Mouse (Mus musculus) retina, embryonic 14.5 days (tissue): ENCODE results near the gene Fxyd1.

Experiments used
- DNase-seq: peaks from one replicate; pipeline ENCODE4 v3.0.0-alpha.2; 2015; ENCODE audit warnings: low spot score

Fxyd1 gene

GRCm38 (mm10) chr7:31057071-31057470 lies at the start of gene Fxyd1:
TSS of gene Fxyd1 (minus strand) at chr7:31057199.
- no peak for DNase-seq

DNA sequence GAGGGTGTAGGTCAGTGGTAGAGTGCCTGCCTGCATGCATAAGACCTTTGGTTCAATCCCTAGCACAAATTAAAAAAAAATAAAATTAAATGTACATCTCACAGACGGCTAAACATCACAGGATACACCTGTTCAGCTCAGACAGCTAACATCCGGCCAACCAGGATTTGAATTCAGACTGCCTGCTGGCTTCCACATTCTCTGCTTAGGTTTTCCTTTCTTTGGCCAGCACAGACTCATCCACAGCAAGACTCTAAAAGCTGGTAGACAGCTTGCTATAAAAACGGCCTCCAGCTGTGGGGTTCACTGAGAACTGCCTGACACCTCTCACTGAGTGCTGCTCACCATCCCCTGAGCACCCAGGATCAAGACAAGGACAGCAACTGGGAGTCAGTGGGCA lies 49.2 kb upstream of the Fxyd1 start:
- DNase-seq, result no peak

DNA sequence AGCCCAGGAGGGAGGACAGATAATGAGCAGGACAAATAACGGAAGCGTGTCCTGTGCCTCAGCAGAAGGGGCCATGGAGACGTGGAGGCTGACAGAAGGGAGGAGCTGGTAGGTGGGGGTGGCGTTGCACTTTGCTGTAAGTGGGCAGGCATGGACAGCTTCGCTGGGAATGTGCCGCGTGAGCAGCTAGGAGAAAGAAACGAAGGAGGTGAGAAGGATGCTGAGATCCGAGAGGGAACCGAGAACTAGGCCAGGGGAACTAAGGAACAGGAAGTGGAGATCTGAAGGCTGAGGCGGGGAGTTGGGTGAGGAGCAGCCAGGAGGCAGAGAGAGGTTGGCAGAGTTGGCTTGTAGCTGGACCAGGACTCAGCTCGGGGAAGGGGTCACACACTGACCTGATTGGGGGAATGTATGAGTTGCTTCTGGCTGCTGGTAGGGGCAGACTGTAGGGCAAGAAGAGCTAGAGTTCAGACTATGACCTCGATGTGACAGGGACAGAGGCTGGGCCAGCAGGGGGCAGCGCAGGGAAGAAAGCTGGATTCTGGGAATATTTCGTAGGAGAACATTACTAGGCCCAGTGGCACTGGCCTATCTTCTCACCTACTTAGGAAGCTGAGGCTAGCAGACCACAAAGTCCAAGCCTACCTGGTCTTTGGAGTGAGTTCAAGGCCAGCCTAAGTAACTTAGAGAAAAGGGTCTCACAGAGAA lies 48.2 kb upstream of the Fxyd1 start:
- DNase-seq, result peak; percentile 63

DNA sequence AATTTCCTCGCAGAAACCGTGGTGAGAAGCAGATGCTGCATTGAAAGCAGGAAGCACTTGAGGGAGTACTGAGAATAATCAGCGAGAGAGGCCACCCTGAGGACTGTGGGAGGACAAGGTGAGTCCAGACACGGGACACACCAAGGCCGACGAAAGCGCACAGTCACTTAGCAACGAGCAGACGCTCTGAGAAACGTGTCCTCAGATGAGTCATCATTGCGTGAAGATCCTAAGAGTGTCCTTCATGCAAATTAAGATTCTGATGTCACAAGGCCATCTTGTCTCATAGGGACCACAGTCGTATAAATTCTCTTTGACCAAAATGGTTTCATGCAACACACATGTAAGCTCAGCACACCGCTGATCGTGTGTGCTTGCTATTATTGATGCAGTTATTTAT lies 43.8 kb upstream of the Fxyd1 start:
- no peak for DNase-seq

DNA sequence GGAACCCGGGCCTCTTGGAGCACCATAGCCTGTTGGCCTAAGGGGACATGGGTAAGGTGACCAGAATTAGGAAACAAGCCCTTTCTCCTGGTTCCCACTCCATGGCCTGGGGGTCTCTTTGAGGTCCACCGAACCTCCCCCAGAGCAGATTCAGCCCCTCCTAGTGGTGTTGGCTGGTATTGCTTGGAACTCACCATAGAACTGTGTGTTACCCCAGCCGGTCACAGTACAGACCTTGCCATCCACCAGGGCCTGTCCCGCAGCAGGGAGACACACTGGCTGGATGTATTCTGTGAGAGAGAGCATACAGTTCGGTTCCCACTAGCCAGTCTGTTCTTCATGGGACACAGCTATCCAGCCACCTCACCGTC lies 42.6 kb upstream of the Fxyd1 start:
- peak; percentile 21 for DNase-seq

- DNase-seq, result no peak
Observed at GRCm38 (mm10) chr7:31098697-31099611, 42.0 kb upstream of the Fxyd1 start.

- peak; percentile 94 for DNase-seq
Observed at GRCm38 (mm10) chr7:31097583-31098248, 40.7 kb upstream of the Fxyd1 start.

DNA sequence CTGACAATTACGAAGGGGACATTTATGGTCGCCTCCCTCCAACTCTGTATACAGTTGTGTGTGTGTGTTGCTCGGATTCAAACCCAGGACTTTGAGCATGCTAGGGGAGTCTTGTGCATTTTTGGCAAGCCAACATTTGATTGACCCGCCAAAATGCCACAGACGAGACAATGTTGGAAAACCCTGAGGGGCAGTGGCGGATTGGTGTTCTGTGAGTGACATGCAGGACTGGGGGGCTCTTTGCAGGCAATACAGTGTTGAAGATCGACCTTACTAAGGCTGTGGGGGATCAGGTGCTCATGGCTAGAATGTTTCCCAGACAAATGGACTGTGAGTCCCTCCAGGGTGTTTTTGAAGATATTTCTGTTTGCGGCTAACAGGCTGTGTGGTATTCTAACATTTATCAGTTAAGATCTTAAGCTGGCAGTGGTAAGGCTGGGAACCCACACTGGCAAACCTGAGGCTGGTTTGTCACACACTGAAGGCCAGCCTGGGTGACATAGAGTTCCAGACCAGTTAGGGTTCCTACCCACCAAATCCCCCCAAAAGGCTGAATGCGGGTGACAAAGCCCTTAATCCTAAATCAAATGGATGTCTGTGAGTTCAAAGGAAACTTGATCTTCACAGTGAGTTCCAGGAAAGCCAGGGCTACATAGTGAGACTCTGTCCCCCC lies 40.0 kb upstream of the Fxyd1 start:
- no peak for DNase-seq

DNA sequence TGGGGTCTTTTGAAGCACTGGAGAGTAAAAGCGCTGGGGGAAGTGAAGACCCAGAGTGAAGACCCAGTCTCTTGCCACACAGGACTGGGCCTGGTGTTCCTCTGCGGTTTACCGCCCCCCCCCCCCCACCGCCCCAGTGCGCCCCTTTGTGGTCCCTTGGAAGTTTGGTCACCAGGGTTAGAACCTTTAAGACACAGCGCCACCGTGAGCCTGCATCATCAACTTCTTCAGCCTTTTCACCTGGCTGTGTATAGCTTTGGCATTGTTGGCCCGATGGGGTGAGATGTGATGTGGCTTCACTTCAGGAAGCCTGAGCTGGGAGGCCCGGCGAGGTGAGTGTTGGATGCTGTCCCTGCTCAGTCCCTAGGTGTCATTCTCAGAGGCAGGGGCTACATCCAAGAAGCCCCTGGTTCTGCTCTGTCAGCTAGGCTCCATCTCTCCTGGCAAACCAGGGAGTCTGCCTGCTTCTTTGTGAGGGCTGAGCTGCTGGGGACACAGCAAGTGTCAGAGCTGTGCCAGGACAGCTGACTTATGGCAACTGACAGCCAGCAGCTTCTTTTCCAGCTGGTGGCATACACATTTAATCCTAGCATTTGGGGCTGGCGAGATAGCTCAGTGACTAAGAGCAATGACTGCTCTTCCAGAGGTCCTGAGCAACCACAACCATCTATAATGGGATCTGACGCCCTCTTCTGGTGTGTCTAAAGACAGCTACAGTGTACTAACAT lies 37.9 kb upstream of the Fxyd1 start:
- DNase-seq, result no peak

GRCm38 (mm10) chr7:31089721-31090120 lies 32.7 kb upstream of the Fxyd1 start:
- no peak for DNase-seq

DNA sequence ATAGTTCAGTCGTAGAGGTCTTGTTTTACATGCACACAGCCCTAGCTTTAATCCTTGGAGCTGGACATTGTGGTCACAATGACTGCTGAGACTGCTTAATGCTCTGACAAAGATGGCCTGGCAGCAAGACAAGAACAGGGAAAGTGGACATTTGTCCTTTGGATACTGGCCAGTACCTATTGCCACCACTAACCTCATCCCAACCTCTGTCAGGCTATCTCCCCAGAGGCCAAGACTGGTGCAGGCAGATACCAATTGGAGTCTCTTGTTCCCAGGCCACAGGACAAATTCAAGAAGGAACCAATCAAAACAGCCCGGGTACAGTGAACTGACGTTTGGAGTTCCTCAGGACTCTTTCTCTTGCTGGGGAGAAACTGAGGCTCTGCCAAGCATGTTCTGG lies 31.2 kb upstream of the Fxyd1 start:
- DNase-seq, result no peak

DNA sequence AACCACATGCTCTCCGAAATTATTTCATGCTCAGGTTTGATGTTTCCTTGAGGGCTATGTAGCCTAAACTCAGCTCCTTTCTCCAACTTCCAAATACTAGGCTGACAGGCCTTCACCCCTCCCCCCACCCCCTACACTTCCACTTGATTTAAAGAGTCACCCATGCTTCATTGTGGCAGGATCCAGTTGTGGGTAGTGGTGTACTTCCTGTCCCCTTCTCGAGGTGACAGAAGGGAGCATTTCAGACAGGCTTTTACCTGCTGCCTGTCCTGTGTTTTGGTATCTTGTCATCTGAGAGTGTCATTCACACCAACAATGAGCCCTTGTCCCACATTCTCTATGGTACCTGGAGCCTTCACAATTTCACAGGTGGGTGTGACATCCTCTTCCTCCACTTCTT lies 30.3 kb upstream of the Fxyd1 start:
- no peak for DNase-seq

DNA sequence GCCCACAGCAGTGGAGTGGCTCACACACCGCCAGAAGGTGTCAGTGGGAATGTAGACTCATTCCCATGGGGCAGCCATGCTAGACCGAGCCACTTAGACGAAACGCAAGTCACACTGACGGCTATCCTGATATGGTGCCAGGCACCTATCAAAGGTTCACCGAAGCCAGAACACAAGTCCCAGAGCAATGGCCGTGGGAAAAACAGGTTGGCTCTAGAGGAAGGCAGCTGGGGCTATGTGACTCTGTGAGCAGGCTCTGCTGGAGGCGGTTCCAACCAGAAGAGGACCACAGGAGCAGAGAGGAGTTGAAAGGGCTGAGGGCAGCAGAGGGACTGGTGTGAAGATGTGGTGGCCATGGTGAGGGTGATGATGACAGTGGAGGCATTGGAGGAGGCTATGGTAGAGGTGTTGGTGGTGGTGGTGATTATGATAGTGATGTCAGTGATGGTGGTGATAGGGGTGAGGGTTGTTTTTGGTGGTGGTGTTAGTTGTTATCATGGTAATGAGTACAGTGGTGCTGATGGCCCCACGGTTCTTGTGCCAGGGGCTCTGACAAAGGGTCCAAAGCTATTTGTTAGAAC lies 29.3 kb upstream of the Fxyd1 start:
- no peak for DNase-seq

DNA sequence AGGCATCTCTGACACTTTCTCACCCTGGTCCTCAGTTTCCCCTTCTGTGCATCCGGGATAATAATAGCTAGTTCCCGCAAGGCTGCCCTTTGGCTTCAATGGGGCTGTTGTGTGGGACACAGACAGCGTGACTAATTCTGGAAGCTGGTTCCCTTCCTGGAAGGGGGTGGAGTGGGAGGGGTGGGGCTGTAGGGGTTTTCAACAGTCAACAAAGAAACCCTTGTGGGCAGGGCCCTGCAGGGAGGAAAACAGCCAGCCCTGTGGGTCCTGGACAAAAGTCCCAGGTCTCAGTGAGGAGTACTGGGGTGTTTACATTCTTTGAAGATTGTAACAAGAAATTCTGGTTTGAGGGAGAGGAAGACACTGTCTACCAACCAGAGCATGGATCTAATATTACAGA lies 28.2 kb upstream of the Fxyd1 start:
- DNase-seq, result no peak

DNA sequence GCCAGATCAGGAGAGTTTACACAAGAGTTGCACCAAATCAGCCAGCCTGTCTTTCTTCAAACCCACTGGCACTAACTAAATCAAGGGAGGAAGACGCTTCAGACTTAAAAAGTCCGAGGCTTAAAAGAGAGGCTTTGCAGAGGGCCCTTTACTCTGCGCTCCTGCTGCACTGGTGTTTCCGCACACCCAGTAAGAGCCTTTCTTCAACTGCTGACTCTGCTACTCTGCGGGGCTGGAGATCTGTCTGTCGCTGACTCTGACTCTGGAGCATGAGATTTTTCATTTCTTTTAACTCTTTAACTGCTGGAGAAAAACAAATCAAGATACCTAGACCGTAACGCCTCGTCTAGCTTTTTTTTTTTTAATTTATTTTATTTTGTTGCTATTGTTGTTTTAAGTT lies 27.1 kb upstream of the Fxyd1 start:
- DNase-seq, result no peak

DNA sequence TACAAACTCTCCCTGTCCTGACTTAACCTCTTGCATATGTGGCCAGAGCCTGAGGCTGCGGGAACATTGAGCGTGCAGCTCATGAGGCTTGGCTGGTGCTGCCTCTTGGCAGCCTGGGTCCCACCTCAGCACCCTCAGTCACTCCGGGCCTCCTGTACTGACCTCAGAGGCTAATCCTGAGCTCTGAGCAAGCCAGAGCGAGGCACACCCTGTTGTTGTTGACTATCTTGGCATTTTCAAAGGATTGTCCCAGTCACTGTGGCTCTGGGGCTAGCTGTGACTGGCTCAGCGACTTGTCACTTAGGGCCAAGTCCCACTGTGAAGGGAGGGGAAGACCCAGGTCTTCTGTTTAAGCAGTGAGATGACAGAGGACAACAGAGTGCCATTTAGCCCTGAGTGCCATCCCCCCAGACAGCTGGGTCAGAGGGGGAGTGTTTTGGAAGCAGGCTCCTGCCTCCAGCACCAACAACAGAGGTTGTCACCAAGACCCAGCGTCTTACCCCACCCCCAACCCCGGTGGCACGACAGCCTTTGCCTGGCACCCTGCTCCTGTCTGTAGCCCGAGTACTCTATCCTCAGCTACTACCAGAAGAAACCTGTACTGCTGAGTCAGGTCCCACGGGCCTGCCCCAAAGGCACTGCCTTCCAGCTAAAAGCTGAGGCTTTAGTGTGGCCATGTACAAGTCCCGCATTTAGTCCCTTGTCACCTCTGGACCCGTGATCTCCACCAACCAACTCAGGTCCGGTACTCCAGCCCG lies 26.0 kb upstream of the Fxyd1 start:
- no peak for DNase-seq

- DNase-seq, result no peak
Observed at GRCm38 (mm10) chr7:31082106-31082505, 25.1 kb upstream of the Fxyd1 start.

DNA sequence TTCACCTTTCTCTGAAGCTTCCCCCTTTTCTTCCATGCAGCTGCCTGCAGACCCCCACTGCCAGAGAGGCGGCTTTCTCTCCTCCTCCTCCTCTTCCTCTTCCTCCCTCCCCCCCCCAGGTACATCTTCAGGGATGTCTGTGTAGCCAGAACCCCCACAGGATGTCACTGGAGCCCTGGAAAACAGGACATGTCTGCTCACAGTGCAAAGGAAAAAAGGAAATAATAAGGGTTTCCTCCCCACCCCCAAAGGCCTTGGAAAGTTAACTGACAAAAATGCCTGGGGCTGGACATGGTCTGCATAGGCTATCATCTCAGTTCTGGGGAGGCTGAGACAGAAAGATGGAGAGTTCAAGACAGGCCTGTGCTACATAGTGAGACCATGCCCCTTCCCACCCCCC lies 24.1 kb upstream of the Fxyd1 start:
- no peak for DNase-seq

GRCm38 (mm10) chr7:31080611-31081010 lies 23.6 kb upstream of the Fxyd1 start:
- DNase-seq, result no peak

DNA sequence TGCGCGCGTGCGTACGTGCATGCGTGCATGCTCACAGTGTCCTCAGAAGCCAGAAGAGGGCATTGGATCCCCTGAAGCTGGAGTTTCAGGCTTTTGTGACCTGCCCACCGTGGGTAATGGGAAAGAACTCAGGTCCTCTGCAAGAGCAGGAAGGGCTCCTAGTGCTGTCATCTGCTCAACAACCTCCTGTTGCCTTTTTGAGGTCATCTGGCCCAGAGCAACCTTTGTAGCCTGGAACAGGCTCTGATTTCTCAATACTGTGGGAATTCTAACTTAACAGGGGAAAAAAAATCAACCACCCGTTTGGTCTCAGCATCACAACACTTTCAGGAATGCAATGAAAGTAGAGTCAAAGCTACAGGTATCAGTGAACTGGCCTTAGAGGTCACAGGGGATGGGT lies 22.7 kb upstream of the Fxyd1 start:
- DNase-seq, result no peak
